Mouse (Mus musculus) lung, embryonic 15.5 days (tissue): Measurements from ENCODE around the gene Spcs3. TPM values are rescaled to one million over a fixed set of nuclear protein-coding genes. Genes with fewer than 3 reads are reported as not detected.

Source experiments
- ATAC-seq: fragments of 200-750 bp; cut with Nextera tagmentation; 2 replicates; pipeline ENCODE4 v1.8.0; 2017; ENCODE audit warnings: moderate number of reproducible peaks, borderline replicate concordance; ENCODE audit not compliant: low FRiP score, low TSS enrichment; ENCODE audit errors: extremely low read depth
- H3K27ac ChIP-seq: fragments of 300-500 bp; sonication (generic); 2 replicates; pipeline ENCODE4 v1.5.1; 2015; ENCODE audit warnings: moderate library complexity, mild to moderate bottlenecking, inconsistent platforms
- H3K27me3 ChIP-seq: fragments of 300-500 bp; sonication (generic); 2 replicates; pipeline ENCODE4 v1.6.1; 2015; ENCODE audit warnings: inconsistent platforms
- H3K36me3 ChIP-seq: fragments of 300-500 bp; sonication (generic); 2 replicates; pipeline ENCODE4 v1.6.1; 2015; ENCODE audit warnings: inconsistent platforms
- H3K4me1 ChIP-seq: fragments of 300-500 bp; sonication (generic); 2 replicates; pipeline ENCODE4 v1.6.1; 2015; ENCODE audit warnings: inconsistent platforms
- H3K4me2 ChIP-seq: fragments of 300-500 bp; sonication (generic); 2 replicates; pipeline ENCODE4 v1.6.1; 2015; ENCODE audit warnings: inconsistent platforms, mild to moderate bottlenecking, moderate library complexity
- H3K4me3 ChIP-seq: fragments of 300-500 bp; sonication (generic); 2 replicates; pipeline ENCODE4 v1.5.1; 2015; ENCODE audit warnings: mild to moderate bottlenecking, inconsistent platforms
- H3K9ac ChIP-seq: fragments of 300-500 bp; sonication (generic); 2 replicates; pipeline ENCODE4 v1.6.1; 2015; ENCODE audit warnings: inconsistent platforms
- H3K9me3 ChIP-seq: fragments of 300-500 bp; sonication (generic); 2 replicates; pipeline ENCODE4 v1.6.1; 2016; ENCODE audit warnings: inconsistent platforms
- WGBS: fragments of 180-500 bp; shearing (Covaris S2); methylation state at CpG from one replicate; pipeline ENCODE4 v1.1.7; 2015; 5-methylcytosine and 5-hydroxymethylcytosine counted together
- polyA plus RNA-seq: library from polyadenylated mRNA; unstranded; fragments of >200 nt; fragmentation: Nextera tagmentation; extraction: Ambion mirVana; gene quantifications from 2 replicates; pipeline ENCODE4 v1.2.1, GENCODE M21; 2015

Gene Spcs3
- polyA plus RNA-seq, 1 experiment from 2014 or later = 93.0 TPM

DNA sequence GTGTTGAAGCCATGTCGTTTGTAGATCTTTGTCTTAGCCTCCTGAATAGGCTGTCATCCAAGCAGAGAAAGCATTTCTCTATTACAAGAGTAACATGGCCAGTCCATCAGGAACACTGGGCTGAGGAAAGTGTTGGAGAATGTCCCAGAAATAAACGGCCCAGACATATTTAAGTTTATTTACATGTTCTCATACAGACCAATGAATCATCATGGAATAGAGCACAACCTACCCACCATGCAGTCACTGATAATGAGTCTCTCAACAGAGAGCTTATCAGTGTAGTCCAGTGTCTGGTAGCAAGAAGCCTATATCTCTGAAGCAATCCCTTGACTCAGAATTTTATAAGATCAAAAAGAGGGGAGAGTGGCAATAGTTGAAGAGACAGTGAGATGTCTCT, 24.7 kb downstream of the Spcs3 start:
- H3K4me3 ChIP-seq = no peak overlapping the region
- 18% methylated on average over 2 of the region's 2 CpGs for WGBS
- ATAC-seq = peak; percentile 72; the same call in 1 of the 2 replicates
- no peak overlapping the region for H3K27ac ChIP-seq
- H3K27me3 ChIP-seq = no peaks in the 10 kb centered on the region
- H3K4me2 ChIP-seq = no peak overlapping the region
- no peaks in the 10 kb centered on the region for H3K9me3 ChIP-seq
- H3K36me3 ChIP-seq = no peaks in the 10 kb centered on the region
- H3K9ac ChIP-seq = no peak overlapping the region
- H3K4me1 ChIP-seq = 0 out of 2 replicates have a peak, but pooled peaks cover 4% of the 10 kb centered on the region

DNA sequence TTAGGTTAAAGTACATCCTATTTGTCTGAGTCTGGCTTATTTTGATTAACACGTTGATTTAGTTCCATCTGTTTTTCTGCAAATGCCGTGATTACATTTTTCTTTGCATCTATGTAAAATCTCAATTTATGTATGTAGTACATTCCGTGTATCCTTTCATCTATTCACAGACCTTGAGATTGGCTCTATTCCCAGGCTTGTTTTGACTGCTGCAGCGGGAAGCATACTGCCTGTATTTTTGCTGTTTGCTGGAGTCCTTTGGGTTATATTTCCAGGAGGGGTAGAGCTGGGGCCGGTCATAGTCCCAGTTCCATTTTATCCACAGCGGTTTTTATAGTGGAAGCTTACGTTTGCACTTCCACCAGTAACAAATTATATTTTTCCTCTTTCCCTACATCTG, 26.7 kb downstream of the Spcs3 start:
- no peak for ATAC-seq
- no peaks in the 10 kb centered on the region for H3K36me3 ChIP-seq
- H3K9me3 ChIP-seq = no peaks in the 10 kb centered on the region
- H3K4me2 ChIP-seq = no peak overlapping the region
- H3K9ac ChIP-seq = no peak overlapping the region
- H3K4me1 ChIP-seq = no peaks in the 10 kb centered on the region
- WGBS = 44% methylated on average over 7 of the region's 7 CpGs
- H3K27me3 ChIP-seq = no peaks in the 10 kb centered on the region
- no peak overlapping the region for H3K4me3 ChIP-seq
- no peak overlapping the region for H3K27ac ChIP-seq

DNA sequence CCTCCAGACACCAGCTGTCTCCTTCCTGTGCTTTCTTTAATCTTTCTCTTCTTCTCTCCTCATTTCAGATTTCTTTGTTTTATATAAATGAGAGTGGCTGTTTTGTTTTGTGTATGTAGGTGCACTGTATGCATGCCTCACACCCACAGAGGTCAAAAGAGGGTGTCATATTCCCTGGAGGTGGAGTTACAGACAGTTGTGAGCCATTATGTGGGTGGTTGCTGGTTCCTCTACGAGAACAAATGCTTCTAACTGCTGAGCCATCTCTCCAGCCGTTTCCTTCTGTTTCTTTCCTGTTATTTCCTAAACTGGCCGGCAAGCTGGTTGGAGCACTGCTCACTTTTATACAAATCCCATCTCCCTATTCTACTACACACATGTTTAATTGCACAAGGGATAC, 35.9 kb downstream of the Spcs3 start:
- Histone ChIP-seq H3K4me2 (no peak overlapping the region), H3K9ac (no peak overlapping the region), H3K9me3 (no peaks in the 10 kb centered on the region), H3K4me1 (no peaks in the 10 kb centered on the region), H3K4me3 (no peak overlapping the region), H3K27me3 (no peaks in the 10 kb centered on the region; the same call in 1 of the 2 replicates), H3K27ac (no peak overlapping the region), H3K36me3 (no peaks in the 10 kb centered on the region)
- 37% methylated on average over 3 of the region's 3 CpGs for WGBS
- ATAC-seq = no peak

GRCm38 (mm10) chr8:54493110-54493509, 36.7 kb downstream of the Spcs3 start:
- no peaks in the 10 kb centered on the region for H3K36me3 ChIP-seq
- no peak overlapping the region for H3K4me2 ChIP-seq
- H3K4me1 ChIP-seq = no peaks in the 10 kb centered on the region
- no peak for ATAC-seq
- no peak overlapping the region for H3K27ac ChIP-seq
- no peaks in the 10 kb centered on the region; the same call in 1 of the 2 replicates for H3K27me3 ChIP-seq
- H3K4me3 ChIP-seq = no peak overlapping the region
- 10% methylated on average over 6 of the region's 6 CpGs for WGBS
- no peaks in the 10 kb centered on the region for H3K9me3 ChIP-seq
- no peak overlapping the region for H3K9ac ChIP-seq

DNA sequence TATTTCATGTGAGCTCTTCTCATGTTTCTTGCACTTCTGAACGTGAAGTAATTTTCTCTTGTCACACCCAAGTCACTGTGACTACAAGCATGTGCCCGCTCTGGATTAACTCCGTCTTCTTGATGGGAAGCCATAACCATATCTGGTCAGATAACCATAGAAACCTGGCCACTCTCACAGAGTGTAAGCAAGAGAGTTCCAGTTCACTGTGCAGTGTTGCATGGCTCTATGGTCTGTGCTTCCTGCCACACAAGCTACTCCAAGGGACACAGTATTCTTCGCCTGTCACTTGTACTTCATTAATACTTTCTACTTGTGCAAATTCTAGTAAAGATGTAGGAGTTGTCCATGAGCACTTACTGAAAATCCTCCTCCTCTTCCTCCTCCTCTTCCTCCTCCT, 37.9 kb downstream of the Spcs3 start:
- ATAC-seq = no peak
- H3K4me3 ChIP-seq = no peak overlapping the region
- H3K4me2 ChIP-seq = no peak overlapping the region
- 63% methylated on average over 4 of the region's 4 CpGs for WGBS
- no peak overlapping the region for H3K27ac ChIP-seq
- no peaks in the 10 kb centered on the region for H3K4me1 ChIP-seq
- H3K9ac ChIP-seq = no peak overlapping the region
- no peaks in the 10 kb centered on the region; the same call in 1 of the 2 replicates for H3K27me3 ChIP-seq
- H3K9me3 ChIP-seq = no peaks in the 10 kb centered on the region
- H3K36me3 ChIP-seq = no peaks in the 10 kb centered on the region

GRCm38 (mm10) chr8:54491057-54491690, 38.6 kb downstream of the Spcs3 start:
- Histone ChIP-seq H3K4me1 (0 out of 2 replicates have a peak, but pooled peaks cover 4% of the 10 kb centered on the region), H3K9me3 (no peaks in the 10 kb centered on the region), H3K9ac (no peak overlapping the region), H3K27ac (no peak overlapping the region), H3K4me2 (no peak overlapping the region), H3K4me3 (no peak overlapping the region), H3K27me3 (no peaks in the 10 kb centered on the region; the same call in 1 of the 2 replicates), H3K36me3 (no peaks in the 10 kb centered on the region)
- no peak for ATAC-seq
- 19% methylated on average over 6 of the region's 6 CpGs for WGBS

DNA sequence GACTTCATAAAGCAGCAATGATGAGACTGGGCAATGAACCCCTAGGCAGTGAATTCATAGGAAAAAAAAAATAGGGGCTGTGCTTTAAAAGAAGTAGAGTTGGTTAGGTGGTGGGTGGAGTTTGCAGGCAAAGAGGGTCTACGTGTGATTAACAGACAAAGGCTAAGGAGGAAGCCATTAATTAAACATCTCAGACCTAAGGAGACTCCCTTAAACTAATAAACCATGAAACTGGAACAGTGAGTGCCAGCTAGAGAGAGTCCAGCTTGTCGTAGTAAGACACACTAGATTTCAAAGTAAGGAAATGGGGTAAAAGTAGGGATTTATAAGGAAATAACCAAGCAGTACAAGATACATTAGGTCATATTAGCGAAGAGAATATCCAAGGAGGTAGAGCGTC, 41.4 kb downstream of the Spcs3 start:
- H3K4me1 ChIP-seq = 0 out of 2 replicates have a peak, but pooled peaks cover 4% of the 10 kb centered on the region
- no peak overlapping the region for H3K4me2 ChIP-seq
- WGBS = 64% methylated on average over 4 of the region's 4 CpGs
- no peak overlapping the region for H3K4me3 ChIP-seq
- no peak overlapping the region for H3K27ac ChIP-seq
- H3K9me3 ChIP-seq = no peaks in the 10 kb centered on the region
- no peaks in the 10 kb centered on the region for H3K36me3 ChIP-seq
- H3K9ac ChIP-seq = no peak overlapping the region
- H3K27me3 ChIP-seq = no peaks in the 10 kb centered on the region; the same call in 1 of the 2 replicates
- no peak for ATAC-seq

DNA sequence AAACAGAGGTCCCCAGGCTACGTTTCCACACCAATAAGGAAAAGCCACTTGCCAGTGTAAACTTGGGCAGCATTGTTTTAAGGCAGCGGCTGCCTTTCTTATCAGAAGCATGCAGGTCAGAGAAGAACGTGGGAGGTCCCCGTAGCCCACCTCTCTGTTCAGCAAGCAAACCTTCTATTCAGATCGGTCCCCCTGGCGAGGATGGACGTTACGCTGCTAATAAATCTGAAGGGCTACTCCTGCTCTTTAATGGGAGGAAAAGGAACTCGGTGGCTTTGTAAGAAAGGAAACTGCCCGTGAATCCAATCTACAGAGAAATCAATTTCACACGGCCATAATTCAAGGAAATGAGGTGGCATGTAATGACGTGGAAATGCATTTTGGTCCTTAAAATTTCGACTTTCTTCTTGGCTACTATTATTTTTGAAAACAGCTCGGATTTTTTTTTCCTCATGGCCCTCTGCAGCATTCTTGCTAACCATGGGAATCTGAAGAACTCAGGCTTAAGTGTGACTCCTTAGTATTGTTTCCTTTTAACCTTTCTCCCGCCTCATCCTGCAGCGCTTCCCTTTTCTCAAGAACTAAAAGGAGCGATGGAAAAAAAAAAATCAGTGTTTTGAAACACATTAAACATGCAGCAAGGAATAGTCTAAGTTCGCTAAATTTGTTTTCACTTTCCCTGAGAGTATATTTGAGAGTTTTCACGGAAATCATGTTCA, 43.1 kb downstream of the Spcs3 start:
- no peak overlapping the region for H3K9ac ChIP-seq
- no peak for ATAC-seq
- no peaks in the 10 kb centered on the region for H3K9me3 ChIP-seq
- no peaks in the 10 kb centered on the region for H3K27me3 ChIP-seq
- peak overlapping the region; percentile 24 for H3K4me3 ChIP-seq
- 0 out of 2 replicates have a peak, but pooled peaks cover 4% of the 10 kb centered on the region for H3K4me1 ChIP-seq
- no peaks in the 10 kb centered on the region for H3K36me3 ChIP-seq
- WGBS = 29% methylated on average over 19 of the region's 19 CpGs
- H3K27ac ChIP-seq = no peak overlapping the region
- peak overlapping the region; percentile 43 for H3K4me2 ChIP-seq

Other genes starting within 250 kb of the Spcs3 start
- gene Asb5, start 418 bp downstream of the Spcs3 start, polyA plus RNA-seq = 4.0 and 4.1 TPM in 2 replicates
- gene Spata4, start 70.8 kb upstream of the Spcs3 start, polyA plus RNA-seq = not detected in 2 replicates